Mouse (Mus musculus): Measurements from ENCODE around the gene Tmem237.

Tmem237 gene

DNA sequence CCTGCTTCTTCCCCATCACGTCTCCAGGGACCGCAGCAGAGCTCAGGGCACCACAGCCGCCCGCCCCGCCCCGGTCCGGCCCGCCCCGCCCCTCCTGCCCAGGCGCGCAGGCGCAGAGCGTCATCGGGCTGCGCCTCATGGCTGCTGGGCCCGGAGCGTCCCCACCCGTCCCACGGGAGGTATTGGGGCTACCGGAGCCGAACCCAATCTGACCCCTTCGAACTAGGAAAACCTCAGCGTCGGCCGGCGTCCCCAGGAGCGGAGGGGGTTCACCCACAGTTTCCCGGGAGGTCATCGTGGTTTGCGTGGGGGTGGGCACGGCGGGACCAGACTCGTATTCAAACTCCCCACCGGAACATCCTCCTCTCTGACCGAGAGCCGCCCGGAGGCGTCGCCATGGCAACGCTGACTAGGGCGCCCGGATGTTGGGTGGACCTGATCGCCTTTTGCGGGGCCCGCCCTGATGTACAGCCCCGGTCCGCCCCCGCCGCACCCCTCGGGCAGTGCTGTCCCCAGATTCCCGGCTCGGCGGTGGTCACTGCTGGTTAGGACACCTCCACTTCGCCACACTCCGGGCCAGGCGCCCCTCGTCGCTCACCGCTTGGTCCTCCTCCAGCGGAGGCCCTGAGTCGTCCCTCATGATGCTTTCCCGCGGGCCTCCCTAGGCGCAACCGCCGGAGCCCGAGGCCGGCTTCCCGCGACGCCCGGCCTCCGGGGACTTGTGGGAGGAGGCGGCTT lies at the start of gene Tmem237:
Tmem237 (minus strand) TSS at position 689 of the 738 bp plus-strand sequence.
- peak; percentile 83 for DNase-seq (ENCODE audit: low read depth, low spot score)

DNA sequence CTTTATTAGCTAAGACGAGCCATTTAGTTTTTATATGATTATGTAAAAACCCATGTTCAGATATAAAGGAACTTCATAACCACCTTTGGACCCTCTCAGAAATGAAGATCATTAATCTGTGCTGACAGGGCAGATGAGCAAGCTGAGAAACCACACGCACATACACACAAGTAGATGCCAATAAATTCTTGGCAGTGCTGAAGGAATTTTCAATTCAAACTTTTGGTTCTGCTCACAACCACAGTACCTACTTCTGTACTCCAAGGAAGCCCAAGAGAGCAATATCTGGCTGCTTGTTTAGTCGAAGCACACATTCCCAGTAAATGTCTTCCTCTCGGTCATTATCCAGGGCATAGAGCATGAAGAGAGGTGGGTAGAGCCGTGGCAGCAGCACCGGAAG lies 49.4 kb upstream of the Tmem237 start:
- DNase-seq (ENCODE audit: low read depth, low spot score), result no peak

DNA sequence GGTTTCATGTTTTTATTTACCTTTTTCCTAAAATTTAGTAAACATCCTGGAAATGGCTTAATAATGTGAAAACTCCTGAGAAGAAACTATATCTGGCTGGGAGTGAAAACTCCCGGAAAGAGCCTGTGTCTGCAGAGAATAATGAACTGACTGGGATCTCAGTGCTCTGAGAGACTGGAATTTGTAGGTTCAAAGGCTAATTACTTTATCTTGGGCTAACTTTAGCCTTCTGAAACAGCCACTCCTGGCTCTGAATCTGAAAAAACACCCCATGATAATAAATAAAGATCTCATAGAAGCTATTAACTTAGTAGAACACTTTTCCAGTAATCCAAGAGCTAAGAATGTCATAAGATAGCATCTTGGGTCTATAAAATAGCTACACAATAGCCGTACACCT lies 48.3 kb upstream of the Tmem237 start:
- no peak for DNase-seq (ENCODE audit: low read depth, low spot score)

DNA sequence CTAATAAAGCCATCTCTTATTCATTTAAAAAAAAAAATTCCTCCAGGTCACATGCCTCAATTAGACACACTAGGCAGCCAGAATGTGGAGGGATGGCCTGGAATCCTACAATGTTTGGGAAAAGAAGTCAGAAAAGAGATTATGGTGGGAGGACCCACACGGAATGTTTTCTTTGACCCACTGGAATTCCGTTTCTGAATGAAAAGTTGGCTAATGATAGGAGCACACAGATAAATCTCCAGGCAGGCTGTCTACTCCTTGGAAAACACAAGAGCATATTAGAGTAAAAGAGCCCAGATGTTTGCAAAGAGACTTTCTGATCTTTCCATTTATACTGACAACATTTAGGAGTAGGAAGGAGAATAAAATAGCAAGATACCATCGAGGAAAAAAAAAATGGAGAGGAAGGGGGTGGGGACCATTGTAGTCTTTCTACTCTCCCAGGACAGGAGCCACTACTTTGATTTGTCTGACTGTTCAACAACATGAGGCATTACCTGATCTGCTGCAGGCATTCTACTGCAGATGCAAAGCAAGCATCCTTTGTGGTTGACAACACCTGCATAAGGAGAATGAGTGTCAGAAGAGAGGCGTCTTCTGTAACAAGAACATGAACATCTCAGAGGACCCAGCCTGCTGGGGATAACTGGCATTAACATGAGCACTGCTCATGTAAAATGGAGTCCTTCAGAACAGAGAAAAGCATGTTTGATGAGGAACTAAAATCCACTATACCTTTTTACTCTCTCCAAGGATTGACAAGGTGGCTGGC lies 47.6 kb upstream of the Tmem237 start:
- no peak for DNase-seq (ENCODE audit: low read depth, low spot score)

DNA sequence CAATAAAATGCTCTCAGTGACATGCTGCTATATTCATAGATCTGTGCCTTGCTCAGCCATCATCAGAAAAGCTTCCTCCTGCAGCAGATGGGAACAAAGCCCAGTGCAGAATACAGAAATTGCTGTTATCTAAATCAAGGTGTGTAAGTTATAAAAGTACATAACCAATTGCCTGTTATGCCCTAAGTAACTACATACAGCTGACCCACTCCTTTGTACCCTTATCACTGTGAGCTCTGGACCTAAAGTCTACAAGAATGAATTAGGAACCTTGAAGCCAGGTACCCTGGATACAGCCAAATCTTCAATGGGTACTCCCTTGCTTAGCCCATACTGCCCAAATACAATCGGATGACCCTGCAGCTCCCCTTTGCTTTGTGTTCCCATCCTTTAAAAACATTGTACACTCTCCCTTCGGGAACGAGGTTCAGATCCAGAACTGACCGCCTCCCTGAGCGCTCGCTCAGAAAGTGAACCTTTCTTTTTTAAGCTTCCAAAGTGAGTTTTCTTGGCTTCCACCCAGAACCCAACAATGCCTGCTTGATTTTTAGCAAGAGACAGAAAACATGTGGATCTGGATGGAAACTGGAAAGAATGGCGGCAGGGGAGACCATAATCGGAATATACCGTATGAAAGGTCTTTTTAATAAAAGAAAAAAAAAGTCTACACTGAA lies 46.2 kb upstream of the Tmem237 start:
- DNase-seq (ENCODE audit: low read depth, low spot score), result no peak

DNA sequence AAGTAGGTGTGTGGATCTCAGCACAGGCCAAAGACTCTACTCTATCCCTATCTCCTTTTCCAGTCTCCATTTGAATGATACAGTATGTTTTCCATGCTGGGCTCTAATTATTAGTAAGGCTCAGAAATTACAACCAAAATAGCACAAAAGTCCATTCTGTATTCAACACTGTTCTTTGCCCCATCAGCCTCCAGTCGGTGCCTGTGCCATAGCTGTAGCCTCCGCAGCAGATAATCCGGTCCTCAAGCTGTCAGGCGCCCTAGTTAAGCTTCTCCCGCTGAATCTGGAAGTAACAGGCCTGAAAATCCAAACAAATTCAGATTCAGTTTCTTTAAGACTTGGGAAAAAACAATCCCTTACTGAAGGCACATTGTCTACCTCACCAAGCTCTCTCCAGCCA lies 43.7 kb upstream of the Tmem237 start:
- DNase-seq (ENCODE audit: low read depth, low spot score), result no peak

DNA sequence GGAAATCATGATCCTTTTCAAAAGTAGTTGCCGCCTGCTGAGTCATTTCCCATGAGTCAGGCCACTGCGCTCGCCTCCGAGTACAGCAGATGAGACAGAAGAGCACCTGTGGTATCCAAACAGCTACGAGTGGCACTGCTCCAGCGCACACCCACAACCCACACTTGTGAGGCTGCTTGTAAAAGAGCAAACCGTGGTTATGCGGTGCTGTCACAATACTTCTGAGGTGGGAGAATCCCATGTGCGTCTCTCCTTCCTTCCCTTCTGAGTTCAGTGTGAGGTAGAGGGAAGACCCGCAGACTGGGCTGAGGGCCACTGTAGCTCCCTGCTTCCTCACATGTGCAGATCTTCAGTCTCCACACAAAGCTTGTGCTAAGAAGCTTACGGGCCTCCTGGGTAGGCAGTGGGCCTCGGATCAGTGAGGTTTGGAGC lies 42.8 kb upstream of the Tmem237 start, which contains the start of gene Mpp4:
Mpp4 (minus strand) TSS at position 360 of the 432 bp plus-strand sequence.
- DNase-seq (ENCODE audit: low read depth, low spot score), result no peak

DNA sequence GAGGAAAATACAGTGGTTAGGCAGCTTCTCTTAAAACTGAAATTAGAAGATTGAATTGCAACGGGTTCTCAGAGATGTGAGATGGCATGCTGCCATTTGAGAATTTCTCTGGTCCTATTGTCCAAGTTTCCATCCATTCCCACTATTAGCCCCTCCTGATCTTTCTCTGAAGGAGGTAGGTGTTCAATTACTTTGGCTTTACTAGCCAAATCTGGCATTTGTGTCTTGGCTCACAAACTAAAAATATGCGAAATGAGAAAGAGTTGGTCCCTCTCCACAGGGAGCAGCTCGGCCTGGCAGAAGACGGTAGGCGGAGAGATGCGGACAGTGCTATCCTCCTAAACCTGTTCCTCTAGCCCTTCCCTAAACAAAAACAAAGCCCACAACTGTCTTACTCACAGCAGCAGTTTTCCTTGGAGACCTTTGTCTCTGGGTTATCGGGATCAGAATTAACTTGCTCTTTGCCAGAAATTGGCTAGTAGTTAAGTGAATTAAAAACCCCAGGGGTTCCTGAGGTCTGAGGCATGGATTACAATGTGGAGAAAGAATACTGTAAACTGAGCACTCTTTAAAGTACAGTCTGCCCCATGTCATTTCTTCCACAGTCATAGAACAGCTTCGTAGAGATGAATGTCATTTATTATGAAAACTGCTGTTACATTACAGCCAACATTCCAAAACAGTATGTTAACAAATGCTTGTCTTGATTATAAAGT lies 42.3 kb upstream of the Tmem237 start:
- no peak for DNase-seq (ENCODE audit: low read depth, low spot score)

DNA sequence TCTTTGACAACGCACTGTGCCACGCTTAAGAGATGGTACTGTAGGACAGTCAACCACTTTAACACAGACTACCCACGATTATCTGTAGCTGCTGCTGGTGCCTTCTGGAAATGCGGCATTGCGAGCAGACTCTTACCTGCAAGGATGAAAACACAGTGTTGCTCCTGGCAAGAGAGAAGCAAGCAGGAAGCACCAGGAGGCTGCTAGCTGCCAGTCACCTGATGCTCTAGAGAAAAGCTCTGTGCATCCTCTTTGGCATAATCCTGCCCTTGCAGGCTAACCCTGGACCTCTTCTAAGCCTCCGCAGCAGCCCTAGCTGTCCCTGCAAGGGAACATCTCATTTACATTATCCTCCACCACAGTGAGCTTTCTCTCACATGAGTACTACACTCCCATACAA lies 41.2 kb upstream of the Tmem237 start:
- no peak for DNase-seq (ENCODE audit: low read depth, low spot score)

DNA sequence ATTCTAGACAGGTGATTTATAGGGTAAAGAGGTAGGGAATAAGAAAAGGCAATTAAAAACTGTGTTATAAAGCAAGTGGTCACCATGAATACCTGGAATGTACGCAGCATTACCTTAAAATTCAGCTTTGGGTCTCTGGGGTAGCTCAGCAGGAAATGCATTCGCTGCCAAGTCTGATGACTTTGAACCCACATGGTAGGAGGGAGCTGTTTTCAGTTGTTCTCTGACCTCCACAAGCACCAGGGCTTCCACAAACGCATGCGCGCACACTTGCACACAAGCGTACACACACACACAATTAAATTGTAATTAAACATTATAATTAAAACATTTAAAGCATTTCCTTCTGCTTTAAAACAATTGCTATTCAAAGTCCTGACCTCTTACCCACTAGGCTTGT lies 40.7 kb upstream of the Tmem237 start:
- no peak for DNase-seq (ENCODE audit: low read depth, low spot score)

DNA sequence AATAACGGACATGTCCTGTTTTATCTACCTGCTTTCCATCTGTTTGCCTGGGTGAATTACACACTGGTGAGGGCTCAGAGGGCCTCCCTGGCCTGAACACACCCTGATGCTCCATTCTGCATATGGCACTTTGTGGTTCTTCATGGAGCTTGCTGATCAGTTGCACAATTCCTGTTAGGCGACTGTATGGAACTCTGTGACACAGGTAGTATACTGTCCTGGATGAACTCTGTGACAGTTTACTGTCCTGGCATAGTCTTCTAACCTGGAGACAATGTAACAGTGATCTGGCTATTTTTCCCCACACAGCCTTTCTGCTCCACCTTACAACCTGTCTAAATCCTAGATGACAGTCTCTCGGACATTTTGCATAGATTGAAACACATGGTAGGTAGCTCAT lies 38.9 kb upstream of the Tmem237 start:
- no peak for DNase-seq (ENCODE audit: low read depth, low spot score)

DNA sequence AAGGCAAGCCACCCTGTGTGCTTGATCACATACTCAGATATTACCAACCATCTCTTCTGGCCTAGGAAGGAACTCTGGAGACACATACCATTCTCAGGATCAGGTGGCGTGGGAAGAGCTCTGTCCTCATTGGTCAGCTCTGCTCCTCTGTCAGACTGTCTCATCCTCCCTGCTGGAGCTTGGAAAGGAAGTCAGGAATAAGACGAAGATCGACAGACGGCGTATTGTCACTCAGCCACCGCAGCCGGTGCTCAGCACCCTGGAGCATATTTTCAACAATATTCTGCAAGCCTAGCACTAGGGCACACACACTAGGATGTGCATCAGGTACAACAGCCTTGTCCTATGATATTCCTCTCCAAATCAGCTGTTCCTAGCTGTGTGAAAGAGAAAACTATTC lies 38.3 kb upstream of the Tmem237 start:
- DNase-seq (ENCODE audit: low read depth, low spot score), result no peak

DNA sequence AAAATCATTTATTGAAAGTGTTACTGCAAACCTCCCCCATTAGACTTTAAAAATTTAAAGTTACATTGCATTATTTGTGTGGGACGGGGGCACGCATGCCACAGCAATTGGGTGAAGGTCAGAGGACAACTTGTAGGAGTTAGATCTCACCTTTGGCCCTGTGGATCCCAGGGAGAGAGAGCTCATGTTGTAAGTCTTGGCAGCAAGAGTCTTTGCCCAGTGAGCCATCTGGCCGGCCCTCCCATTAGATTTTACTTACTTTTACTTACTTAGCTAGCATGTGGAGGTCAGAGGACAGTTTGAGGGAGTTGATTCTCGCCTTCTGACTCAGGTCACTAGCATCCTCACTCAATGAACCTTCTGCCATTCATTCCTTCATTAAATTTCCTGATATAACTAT lies 37.6 kb upstream of the Tmem237 start:
- DNase-seq (ENCODE audit: low read depth, low spot score), result no peak

DNA sequence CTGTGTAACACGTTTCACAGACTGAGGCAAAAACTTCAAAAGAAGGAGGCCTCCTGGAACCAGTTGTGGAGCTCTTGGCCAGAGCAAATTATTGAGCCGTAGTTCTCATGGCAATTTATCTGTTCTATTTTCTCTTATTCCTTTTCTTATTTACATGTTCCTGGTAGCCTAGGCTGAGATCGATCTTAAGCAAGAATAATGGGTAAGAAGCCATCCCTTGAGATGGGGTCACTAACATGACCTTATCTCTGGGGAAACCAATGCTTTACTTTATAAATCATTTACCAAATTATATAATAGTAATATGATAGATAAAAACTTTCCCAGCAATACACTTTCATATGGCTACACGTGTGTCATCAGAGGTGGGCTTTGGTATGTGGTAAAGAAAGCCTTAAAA lies 32.1 kb upstream of the Tmem237 start:
- no peak for DNase-seq (ENCODE audit: low read depth, low spot score)

DNA sequence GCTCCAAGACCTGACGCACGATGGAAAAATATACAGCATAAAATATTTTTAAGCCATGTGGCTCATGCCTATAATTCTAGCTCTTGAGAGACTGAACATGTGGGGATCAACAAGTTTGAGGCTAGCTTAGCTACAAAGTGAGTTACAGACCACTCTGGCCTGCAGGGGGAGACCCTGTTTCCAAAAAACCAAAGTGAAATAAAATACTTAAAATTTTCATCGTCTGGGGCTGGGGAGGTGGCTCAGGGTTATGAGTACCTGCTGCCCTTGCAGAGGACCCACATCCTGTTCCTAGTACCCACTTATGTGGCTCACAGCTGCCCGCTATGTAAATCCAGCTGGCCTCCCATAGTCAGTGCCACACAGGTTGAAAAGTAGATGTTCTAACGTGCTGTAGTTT lies 30.3 kb upstream of the Tmem237 start:
- no peak for DNase-seq (ENCODE audit: low read depth, low spot score)

DNA sequence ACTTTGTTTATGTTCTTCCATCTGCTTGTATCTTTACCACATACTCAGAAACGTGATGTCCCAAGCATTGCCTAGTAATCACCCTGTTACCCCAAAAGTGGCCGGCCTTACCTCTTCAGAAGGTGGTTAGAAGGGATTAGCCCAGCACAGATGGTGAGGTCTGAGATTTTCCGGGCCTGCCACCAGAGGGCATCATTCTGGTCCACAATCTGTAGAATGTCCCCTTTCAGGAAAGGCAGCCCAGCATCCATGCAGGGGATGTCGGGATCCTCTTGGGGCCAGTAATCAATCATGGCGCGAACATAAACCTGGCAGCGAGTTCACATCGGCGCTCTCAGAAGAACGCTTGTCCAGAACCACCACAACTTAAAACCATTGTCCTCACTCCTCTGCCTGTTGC lies 24.3 kb upstream of the Tmem237 start:
- DNase-seq (ENCODE audit: low read depth, low spot score), result no peak

DNA sequence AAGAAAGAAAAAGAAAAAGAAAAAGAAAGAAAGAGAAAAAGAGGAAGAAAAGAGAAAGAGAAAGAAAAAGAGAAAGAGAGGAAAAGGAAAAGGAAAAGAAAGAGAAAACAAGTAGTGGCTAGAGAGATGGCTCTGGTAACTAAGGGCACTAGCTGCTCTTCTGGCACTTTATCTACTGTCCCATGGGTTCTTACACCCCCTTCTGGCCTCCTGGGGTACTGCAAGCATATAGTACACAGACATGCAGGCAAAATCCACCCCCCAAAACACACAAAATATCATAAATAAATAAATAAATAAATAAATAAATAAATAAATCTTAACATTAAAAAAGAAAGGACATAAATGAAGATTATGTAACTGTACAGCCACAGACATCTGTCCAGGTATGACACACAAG lies 22.6 kb upstream of the Tmem237 start:
- DNase-seq (ENCODE audit: low read depth, low spot score), result peak; percentile 67

DNA sequence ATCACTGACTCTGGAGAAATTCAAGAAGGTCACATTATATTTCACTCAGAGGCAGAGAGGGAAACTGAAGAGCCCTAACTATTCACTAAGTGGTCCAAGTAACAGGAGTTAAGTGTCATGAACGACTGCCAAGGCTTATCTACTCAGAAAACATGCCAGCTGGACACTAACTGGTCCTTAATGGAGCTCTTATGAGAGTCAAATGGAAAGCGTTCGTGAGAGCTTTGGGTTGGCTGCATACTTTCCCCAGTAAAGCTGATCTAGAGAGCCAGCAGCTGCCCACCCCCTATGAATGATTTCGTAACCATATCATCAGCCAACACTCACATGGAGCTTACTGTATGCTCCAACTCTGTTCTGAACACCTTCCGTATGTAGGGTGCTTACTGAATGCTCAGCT lies 14.2 kb upstream of the Tmem237 start:
- no peak for DNase-seq (ENCODE audit: low read depth, low spot score)

DNA sequence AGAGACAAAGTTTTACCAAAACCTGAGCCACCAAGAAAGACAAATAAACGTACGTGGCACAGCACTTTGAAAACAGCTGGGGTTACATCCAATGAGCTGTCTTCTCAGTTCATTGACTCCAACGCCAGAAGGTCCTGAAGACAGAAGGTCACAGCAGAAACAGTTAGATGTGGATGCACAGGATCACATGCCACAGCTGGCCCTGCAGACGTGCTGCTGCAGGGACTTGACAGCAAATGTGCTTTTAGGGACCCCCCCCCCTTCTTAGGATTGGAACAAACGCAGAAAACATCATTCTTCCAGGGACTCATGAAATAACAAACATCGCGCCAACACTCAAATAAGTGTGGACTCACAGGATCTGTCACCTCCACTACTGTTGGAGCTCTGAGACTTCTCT lies 8.7 kb upstream of the Tmem237 start:
- no peak for DNase-seq (ENCODE audit: low read depth, low spot score)

DNA sequence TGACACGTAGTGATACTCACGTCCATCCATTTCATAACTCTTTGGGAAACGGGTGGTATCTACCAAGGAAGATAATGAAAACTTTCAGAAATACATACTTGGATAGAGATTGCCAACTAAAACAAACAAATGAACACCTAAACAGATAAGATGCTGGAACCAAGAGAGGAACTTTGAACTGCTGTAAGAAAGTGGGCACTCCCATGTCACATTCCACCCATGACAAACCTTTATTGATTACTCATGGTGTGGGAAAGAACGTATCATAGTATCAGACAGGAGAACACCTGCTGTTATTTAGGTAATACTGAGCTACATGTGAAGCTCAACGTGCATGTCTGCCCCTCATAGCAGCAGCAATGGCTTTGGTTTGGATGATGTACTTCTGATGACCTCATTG lies 5.3 kb upstream of the Tmem237 start:
- no peak for DNase-seq (ENCODE audit: low read depth, low spot score)

DNA sequence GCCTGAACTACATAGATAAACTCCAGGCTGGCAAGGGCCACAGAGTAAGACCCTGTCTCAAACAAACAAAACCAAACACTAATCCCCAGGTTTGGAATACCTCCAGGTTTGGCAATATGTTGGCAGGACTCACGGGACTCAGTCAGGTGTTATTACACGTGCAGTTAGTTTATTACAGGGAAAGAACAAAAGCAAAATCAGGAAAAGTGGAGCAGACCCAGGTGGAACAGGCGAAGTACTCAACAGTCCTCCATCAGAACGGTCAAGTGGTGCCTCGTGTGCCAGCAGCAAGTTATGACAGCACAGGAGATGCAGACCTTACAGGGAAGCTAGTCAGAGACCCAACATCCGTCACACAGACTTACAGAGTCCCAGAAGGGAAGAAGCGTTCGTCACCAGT lies 9.7 kb downstream of the Tmem237 start:
- DNase-seq (ENCODE audit: low read depth, low spot score), result no peak

DNA sequence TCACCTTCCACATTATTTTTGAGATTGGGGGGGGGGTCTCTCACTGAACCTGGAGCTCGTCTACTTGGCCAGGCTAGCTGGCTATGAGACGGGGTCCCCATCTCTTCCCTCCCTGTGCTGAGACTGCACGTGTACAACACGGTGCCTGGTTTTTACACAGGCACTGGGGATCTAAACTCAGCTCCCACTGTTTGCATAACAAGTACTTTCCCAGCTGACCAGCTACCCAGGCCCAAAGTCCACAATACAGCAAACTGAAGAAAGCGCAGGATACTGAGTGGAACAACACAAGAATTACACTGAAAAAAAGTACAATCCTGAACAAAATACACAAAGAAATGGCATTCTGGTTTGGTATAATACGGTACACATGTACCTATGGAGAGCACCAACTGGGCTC lies 18.1 kb downstream of the Tmem237 start:
- no peak for DNase-seq (ENCODE audit: low read depth, low spot score)
